Mouse (Mus musculus) cortical plate, adult 2 months (tissue): ENCODE results near the gene Ptms.

Experiments used
- CTCF ChIP-seq: fragments of 200-500 bp; IDR thresholded peaks from 2 replicates; pipeline ENCODE4 v1.5.1; 2011; ENCODE audit warnings: mild to moderate bottlenecking, control low read depth, low read length; ENCODE audit not compliant: insufficient read depth; ENCODE audit errors: extremely low read depth
- POLR2A ChIP-seq: fragments of 200-500 bp; IDR thresholded peaks from 2 replicates; pipeline ENCODE4 v1.6.1; 2011; ENCODE audit warnings: mild to moderate bottlenecking, low read length, control low read depth; ENCODE audit not compliant: insufficient read depth; ENCODE audit errors: extremely low read depth

GRCm38 (mm10) chr6:124931525-124932313 lies 11.8 kb upstream of the Ptms start:
- TF ChIP-seq POLR2A (peak; percentile 39; the same call in 1 of the 2 replicates), CTCF (peak; percentile 16; the same call in 1 of the 2 replicates)
